16 mouse cellular contexts compared by ENCODE assay signal in genomic region chr2:106487335-106488082, GRCm38 (mm10).
"Had no signal": no experiment of that assay in that cellular context is flagged by ENCODE, and none has a peak within 500 bp of the region (broad histone marks: within the 10 kb centered on the region; RNA-seq: fewer than 3 reads in every experiment).

No protein-coding gene starts in this region.

- ATAC-seq: intestine, embryonic 16.5 days; liver, embryonic 12.5 days had no signal

- H3K4me3 ChIP-seq: layer of hippocampus, adult 2 months; liver, embryonic 12.5 days; midbrain, embryonic 10.5 days; myocyte had no signal

- H3K27me3 ChIP-seq: liver, embryonic 12.5 days had no signal

- DNase-seq: kidney, adult 9 months; left cerebral cortex, postnatal 4 days; lung, embryonic 14.5 days; lung, postnatal 10 days; lung, postnatal 4 days; midbrain, embryonic 14.5 days; retina, postnatal 1 day; right cerebral cortex, postnatal 4 days; spleen, adult 18-20 months; thymus, adult 18-20 months; thymus, postnatal 14 days had no signal

- H3K9ac ChIP-seq: liver, embryonic 12.5 days; lung, embryonic 14.5 days had no signal

- H3K4me1 ChIP-seq: liver, embryonic 12.5 days; midbrain, embryonic 10.5 days had no signal

- H3K4me2 ChIP-seq: liver, embryonic 12.5 days; lung, embryonic 14.5 days had no signal

- H3K36me3 ChIP-seq: liver, embryonic 12.5 days; midbrain, embryonic 10.5 days had no signal

- H3K27ac ChIP-seq: layer of hippocampus, adult 2 months; liver, embryonic 12.5 days; midbrain, embryonic 10.5 days had no signal

- H3K9me3 ChIP-seq: liver, embryonic 12.5 days; midbrain, embryonic 10.5 days had no signal
